Mouse (Mus musculus) frontal cortex, postnatal 14 days (tissue): ENCODE measurements at regions not wholly inside any gene's neighbourhood (a gene's known extent, or its start where the extent isn't known, plus 50 kb on each side); places are given as distances from the start of the nearest gene placed in this dataset.

Experiments used
- DNase-seq, 2 experiments: peaks; one replicate each; pipeline ENCODE4 v3.0.0; 2022; ENCODE audit warnings: low spot score in 2 of 2

DNA sequence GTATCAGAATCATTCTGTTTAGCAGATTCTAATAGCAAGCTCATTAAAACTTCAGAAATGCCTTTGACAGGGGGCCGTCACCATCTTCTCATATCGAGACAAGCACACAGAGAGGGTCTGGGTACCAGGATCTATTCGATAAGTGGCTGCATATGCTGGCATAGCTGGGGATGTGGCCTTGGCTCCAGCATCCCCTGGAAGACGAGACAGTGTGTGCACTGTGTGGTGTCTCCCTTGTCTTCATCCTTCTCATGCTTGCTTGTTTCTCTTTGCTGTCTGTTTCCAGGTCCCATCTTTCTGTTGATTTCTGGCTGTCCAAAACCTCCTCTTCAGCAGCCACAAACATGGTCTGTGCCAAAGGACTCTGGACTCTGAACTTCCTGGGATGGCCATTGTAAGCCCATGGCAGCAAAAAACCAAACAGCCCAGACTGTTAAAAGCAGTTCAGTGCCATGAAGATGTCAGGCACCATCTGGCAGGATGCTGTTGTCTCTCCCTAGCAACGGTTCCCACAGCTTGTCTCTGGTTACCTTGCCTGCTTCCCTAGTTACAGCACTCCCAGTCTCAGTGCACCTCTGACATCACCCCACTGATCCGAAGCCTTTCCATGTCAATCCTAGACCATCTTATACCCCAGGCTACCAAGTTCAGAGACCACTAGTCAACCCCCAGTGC lies 56.5 kb downstream of the Kctd12 start:
- peak in 1 of 2 experiments; percentile 29 for DNase-seq

DNA sequence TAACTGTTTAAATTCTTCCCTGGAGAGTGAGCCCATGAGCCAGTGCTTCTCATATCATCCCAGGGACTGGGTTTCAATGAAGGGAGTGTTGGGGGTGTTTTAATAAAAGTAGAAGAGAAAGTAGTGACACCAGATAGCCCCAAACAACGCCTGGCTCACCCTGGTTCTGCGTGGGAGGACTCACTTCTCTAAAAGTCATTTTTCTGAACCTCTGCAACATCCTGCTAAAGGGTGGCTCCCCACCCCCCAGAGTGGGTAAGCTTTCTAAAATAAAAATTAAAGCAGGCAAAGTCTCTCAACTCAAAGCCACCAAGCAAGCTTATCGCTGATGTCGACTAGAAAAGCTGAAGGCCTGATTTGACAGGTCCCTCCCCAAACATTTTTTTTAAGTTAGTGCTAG lies 57.8 kb downstream of the Kctd12 start:
- DNase-seq, result no peak

DNA sequence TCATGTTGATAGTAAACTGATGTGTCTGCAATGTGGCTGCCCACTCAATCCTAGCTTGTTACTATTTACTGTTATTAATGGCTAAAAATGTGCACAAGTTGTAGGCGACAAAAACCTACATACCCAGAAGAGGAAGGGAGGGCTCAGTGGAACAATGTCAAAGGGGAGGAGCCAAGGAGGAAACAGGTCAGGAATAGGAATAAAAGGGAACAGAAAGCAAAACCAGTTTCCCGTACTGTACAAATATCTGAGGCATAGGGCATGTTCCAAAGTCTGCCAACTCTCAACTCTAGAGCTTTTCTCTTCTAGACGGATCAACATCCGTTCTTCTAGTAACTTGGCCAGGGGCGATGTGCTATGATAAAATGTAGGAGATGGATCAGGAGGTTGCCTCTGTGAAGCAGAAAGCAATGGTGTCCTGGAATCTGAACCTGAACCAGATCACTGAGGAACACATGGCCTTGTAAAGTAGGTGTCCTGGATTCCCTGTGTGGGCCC lies 59.9 kb downstream of the Kctd12 start:
- no peak for DNase-seq

DNA sequence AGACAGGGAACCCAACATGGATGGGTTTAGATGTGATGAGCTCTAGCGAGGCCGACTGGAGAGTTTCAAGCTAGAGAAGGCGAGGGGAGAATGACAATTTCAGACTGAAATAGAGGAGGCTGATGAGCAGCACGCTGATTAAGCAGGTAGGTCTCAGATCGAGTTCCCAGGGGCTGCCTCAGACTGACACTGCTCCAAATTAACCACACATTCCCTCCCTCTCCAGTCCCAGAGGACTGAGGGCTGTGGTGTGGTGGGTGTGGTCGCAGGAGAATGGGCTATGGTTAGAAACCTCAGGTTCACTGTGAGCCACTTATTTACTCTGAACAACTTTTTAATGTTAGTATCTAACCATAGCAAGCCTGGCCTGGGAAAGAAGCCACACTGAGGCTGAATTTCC lies 62.0 kb downstream of the Kctd12 start:
- DNase-seq, result no peak

DNA sequence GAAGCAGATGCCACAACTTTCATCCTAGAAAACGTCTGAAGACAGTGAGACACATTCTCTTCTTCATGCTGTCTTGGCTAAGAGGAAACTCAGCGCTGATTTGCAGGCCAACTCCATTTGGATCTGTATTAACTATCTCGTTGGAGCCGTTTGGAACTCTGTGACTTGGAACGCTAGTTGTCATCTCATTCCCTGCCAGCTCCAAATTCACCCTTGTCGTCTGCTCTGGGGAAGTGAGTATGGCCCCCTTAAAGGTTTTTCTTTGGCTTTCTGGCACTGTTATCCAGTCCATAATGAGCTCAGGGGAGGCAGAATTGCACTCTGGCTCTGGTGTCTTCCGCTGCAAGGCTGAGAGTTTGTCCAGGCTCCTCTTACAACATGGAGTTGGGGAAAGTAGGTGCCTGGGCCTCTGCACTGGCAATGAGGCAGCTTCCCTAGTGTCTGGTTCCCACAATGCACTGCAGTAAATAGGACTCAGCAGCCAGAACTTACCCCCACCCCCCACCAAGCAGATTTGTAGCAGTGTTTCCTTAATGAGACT lies 63.1 kb downstream of the Kctd12 start:
- no peak for DNase-seq

DNA sequence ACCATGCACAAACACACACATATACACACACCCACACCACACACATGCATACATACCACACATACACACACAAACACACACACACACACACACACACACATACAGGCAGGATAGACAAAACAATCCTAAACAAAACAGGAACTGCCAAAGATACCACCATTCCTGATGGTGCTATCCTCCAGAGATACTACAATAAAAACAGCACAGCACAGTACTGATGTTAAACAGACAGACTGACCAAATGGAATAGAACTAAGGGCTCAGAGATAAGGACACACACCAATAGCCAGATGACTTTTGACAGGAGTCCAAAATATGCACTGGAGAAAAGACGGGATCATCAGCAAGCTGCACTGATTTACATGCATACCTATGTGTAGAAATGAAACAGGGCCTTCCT lies 64.5 kb downstream of the Kctd12 start:
- no peak for DNase-seq

DNA sequence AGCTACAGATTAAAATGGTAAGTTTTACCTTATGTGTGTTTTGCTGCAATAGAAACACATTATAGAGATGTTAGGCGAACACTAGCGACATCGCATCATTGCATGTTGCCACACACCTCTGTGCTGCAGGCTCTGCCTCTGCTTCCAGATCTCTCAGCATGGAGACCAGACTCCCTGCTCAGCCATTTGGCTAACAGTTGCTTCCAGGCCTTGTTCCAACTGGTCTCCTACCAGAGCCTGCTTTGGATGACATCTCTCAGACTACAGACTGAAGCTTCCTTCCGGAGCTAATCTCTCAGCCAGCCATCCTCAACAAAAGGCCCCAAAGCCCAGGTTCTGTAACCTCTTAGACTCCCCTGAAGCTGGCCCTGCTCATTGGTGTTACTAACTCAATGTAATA lies 66.5 kb downstream of the Kctd12 start:
- DNase-seq, result no peak

DNA sequence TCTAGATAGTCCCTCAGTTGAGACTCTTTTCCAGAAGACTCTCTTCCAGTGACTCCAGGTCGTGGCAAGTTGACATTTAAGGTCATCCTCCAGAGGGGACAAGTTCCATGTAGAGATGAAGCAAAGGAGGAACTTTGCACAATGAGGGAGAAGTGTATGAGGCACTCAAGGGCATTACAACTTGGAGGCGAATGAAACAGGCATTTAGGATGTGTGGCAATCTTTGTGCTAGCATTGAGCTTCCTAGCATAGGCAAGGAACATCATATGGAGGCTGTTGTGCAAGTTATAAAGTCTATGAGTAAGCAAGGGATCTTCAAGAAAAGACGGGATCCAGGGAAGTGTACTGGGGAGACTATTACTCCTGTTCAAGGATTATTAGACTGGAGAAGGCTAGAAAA lies 70.9 kb downstream of the Kctd12 start:
- no peak for DNase-seq

DNA sequence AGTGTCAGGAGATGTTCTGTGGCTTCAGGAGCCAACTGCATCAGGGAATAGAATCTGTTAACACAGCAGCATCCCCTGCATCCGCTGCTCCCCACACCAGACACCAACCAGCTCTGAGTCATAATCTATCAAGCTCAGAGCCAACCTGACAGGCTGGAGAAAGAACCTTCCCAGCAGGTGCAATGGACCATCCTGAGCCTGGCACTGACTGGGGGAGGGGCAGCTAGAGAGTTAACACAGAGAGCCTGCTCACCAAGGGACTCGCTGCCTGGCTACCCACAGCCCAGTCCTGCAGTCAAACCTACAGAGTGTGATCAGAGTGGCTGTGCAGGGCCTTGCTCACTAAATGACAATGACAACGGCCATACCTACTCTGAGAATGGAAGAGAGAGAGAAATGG lies 73.4 kb downstream of the Kctd12 start:
- no peak for DNase-seq

DNA sequence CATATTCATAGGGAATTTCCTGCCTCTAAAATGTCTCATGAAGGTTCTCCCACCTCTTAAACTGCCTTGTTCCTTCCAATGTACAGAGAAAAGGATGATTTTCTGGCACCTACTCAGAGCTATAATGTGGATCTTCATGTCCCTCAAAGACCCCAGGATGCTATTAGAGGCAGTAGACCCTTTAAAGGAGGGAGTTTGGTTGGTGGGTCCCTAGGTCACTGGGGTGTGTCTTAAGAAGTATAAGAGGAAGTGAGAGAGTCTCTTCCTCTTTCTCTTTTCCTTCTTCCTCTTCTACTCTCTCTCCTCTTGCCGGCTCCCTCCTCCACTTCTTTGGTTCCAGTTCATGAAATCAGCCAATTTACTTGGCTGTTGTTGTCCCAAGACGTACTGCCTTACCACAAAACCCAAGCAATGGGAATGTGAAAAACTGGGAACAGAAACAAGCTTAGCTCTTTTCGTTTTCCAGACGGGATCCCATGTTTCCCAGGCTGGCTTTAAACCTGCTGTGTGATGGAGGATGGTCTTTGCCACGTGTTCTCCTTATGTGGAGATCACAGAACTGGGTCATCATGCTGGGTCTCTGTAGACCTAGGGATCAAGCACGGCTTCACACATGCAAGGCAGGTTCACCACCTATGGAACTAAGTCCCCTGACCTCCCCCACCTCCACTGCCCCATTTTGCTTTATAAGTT lies 74.9 kb downstream of the Kctd12 start:
- DNase-seq, result no peak

DNA sequence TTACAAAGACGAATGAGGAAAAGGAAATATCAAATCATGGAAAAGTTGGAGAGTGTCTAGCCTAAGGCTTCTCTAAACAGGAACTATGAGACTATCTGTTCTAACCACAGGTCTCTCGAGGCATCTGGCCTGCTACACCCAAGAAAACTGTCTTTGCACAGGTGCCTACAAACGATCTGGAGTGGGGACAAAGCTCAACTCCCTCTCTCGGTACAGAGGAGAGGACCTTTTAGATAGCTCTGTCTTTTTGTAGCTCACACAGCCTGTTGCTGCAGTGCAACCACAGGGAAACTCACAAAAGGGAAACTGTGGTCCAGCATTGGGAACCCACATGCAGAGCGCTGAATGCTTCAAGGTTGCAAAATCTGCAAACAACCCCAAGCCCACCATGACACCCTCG lies 75.6 kb downstream of the Kctd12 start:
- DNase-seq, result no peak

DNA sequence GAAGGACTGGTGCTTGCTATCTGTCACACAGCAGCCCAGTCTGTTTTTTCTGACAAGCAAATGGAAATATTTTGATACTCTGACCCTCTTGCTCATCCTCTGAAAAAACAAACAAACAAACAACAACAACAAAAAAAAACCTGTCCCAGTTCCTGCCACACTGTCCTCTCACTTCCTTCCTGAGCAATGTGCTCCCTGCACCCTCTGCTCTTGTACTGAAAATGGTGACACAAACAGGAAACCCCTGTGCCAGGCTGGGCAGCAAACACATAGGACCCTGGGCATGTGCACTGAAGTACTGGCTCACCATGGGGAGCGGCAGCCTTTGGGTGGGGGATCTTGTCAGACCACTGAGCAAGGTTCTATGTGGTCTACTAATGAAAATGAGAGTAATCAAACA lies 76.2 kb downstream of the Kctd12 start:
- no peak for DNase-seq

DNA sequence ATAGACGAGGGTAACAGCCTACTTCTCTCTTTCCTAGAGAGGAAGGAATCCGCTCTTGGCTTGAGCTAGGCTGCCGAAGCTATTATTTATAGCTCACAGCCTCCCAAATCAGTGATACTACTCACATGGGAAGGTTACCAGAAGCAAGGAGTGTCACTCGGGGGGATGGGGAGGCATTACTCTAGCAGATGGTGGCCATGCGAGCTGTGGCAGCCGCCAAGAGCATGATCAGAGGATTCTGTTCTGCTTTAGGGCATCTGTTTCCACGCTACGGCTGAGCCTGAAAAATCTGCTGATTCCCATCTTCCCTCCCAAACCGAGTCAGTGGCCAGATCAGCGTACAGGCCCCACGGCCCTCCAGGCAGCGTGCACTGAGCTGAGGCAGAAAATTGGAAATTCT lies 79.5 kb downstream of the Kctd12 start:
- peak; percentile 55 to 75 for DNase-seq

DNA sequence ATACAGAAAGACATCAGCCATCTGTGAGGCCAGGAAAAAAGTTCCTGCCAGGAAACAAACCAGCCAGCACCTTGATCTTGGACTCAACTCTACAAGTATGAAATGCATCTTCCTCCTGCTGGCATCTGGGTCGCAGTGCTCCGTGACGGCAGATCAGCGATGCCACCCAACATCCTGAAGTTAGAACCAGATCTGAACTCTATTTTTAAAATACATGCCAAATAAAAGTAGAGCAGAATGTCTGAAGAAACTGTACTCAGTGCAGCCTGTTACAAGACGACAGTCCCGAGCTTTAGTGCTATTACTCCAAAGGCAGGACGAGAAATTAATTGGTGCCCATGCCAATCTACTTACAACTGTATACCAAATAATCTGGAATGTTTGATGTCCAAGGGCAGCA lies 80.2 kb downstream of the Kctd12 start:
- no peak for DNase-seq

DNA sequence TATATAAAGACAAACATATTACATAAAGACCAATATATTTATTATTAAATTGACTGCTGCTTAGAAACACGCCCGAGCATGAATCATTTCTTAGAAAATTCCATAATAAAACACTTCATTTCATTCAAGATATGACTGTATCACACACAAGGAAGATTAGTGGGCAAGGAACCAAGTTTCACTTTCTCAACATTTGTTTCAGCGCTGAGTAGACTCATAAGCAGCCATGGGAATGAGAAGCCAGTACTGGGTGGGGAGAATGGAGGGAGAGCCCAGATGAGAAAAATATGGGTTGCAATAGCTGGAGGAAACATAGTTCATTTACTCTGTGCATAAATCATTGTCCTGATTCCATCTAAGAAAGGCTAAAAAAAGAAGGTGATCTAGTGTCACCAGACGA lies 84.0 kb downstream of the Kctd12 start:
- DNase-seq, result no peak

DNA sequence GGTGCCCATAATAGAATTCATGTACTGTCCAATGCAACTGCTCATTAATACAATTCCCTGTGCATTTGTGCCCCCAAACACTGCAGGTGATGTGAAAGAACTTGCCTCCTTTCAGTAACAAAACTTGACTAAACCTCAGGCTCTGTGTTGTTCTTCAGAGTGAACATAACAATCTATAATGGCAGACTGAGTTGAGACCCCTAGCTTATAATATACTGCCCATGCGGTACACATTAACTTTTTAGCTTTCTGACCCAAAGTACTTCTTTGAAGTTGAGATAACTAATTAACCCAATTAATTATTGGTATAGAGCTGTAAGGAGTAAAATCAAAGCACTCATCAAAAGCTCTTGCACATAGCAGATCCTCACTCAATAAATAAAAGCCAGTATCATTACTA lies 85.4 kb downstream of the Kctd12 start:
- DNase-seq, result no peak

DNA sequence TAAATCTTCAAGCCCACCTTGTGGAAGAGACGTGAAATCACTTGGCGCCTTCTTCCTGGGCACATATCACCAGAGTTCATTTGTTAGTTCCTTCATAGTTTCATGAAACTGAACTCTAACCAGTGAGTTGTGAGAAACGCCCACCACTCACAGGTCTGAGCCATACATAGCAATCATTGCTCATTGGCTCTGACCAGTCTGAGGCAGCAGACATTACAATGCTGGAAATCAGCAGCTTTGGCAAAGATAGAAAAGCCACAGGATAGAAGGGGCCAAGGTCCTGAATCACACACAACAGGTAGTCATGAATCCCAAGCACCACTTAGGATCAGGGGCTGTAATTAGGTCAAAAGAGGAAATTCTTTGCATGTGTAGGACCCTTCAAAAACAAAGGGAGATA lies 85.9 kb downstream of the Kctd12 start:
- no peak for DNase-seq

DNA sequence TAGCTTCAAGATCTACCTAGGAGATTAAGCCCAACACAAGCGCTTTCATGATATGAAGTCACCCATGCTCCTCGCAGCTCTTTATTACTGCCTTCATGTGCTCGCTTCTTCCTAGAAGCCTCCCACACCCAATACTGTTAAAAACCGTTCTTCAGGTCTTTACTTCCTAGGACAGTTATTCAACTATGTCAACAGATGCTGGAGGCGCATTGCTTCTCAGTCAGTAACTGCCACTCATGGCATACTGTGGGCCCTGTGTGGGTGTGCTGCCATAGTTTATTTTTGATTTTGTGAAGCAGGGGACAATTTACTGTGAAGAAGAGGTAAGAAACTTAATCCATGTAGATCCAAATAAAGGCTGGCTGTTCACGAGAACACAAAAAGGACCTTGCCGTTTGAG lies 89.2 kb downstream of the Kctd12 start:
- DNase-seq, result no peak

DNA sequence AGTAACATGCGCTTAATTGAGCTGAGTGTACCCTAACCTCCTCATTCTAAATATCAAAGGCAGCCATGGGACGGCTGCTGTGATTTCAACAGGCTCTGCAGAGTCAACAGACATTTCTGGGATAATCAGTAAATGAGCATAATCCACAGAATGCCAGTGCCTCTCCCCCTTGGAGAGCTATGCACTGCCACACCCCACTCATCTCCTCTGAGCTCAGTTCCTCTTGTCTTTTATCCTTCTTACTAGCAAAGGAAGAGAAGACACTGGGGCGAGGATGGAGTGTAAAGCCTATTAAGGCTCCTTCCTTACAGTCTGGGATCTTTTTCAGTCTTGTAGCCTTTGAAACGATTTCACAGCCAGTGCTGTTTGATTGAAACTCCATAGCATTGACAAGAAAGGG lies 90.9 kb downstream of the Kctd12 start:
- DNase-seq, result no peak

DNA sequence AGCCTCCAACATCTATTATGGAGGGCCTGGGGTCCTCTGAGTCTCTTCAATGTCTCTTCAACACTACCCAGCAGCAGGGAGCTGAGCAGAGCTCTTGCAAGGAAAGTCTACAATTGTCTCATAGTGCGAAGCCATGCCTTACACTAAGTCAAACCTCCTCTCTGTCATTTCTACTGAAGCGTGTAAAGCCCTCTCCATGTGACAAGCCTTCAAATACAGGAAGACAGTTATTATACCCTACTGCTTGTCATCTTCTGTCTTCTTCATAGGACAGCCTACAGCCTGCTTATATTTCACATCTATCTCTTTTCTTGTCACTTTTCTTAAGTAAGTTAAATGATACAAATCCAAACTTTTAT lies 97.2 kb downstream of the Kctd12 start:
- no peak for DNase-seq

DNA sequence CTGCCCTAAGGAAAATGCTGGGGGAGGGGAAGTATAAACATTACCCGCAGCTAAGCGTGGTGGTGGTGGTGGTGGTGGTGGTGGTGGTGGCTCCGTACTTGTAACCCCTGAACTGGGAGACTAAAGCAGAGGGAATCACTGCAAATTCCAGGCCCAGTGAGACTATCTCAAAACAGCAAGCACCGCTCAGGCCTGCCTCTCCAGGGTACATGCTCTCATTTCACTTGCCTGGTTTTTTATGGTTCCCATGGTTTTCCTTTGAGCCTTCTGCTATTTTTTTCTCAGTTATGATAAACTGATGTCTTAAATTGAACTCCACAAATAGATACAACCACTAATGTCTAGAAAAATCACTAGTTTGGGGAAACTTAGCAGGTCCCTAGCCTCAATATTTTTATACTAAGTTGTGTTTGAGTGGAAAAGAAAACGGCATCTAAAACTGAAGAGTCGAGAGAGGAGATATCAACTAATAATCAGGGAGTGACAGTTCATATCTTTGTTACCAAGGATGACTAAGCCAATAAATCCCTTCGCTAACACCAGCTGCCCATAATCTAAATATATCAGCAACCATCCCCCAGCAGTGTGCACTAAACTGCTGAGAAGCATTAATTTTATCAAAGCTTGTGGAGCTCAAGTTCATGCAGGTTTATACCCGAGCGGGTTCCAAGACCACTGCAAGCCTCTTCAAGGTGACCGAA lies 97.7 kb downstream of the Kctd12 start:
- no peak for DNase-seq

DNA sequence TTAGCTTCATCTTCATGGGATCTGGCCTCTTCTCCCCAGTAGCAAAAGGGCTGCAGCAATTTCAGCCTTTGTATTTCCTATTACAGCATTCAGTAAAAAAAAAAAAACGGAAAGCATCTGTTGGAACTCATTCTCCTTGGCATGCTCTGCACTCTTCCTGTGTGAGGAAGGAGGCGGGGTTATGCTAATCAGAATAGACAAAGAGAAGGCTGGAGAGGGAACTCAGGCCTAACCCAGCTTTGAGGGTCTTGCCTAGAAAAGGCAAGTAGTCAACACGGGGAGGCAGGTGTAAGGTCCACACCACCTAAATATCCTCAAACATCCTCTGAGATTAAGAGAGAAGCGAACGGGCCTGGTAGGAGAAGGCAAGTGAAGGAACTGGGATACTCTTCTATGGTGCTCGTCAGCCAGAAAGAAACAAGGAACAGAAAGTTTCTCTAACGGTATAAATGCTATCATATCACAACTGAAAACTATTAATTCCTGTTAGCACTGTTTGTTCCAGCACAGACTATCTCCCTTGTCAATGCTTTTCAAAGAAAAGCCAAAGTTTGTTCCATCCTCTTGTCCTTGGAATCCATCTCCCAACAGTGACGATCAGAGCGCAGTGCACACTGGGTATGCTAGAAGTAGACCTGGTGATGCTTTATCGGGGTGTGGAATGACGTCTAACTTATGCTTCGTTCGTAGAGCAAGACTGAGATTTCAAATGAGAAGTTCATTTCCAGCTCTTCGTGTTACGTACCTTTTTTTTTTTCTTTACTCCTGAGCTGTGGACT lies 98.9 kb downstream of the Kctd12 start:
- no peak for DNase-seq
